Mouse (Mus musculus) ES-CJ7 (cell line): ENCODE measurements at regions not wholly inside any gene's neighbourhood (a gene's known extent, or its start where the extent isn't known, plus 50 kb on each side); places are given as distances from the start of the nearest gene placed in this dataset.

Source experiments
- DNase-seq: peaks from one replicate; pipeline ENCODE4 v3.0.0; 2011; ENCODE audit warnings: low read depth, low spot score

DNA sequence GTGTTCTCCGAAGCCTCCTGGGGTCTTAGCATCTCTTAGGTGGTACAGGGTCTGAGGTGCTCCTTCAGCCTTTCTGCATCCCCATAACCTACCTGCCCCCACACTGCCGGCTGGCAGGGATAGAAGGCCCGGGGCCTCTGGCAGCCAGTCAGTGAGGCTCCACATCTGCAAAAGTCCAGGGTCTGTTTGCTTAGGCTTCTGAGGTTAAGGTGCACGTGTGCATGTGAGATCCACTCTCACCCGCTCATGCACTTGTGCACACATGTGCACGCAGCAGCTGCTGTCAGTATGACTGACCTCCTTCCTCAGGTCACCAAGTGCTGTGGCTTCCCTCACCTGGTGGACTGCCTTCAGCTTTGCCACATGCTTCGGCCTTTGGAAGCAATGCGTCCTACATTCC, 75.3 kb upstream of the Bod1 start:
- no peak for DNase-seq

DNA sequence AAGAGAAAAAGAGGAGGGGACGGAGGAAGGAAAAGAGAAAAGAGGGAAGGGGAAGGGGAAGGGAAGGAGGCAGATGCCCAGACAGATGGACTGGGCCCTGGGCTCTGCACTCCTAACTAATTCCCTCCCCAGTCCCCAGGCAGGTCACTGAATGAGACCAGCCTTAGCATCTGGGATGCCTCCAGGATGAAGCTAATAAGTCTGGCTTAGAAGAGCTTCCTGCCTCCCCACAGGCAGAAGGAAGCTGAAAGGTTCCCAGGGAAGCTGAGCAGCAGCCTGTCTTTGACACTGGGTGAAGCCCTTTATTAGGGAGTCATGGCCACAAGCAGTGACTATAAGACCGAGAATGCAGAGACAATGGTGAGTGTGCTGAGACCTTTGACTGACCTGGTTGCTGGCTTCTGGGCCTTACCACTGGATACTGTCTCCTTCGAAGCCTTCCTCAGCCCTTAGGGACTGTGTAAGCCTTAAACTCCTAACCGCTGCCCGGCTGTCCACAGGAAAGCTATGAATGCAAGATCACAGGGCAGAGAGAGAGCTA, 76.7 kb upstream of the Bod1 start:
- DNase-seq: no peak

DNA sequence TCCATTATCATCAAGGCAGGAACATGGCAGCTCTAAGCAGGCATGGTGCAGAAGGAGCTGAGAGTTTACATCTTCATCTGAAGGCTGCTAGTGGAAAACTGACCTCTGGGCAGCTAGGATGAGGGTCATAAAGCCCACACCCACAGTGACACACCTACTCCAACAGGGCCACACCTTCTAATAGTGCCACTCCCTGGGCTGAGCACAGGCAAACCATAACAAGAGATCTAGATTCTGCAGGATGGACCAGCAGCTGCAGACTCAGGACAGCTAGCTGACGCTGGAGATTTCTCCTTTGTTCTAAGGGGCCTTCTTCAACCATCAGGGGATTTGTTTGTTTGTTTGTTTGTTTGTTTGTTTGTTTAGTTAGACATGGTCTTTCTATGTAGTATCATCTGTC, 79.6 kb upstream of the Bod1 start:
- no peak for DNase-seq

DNA sequence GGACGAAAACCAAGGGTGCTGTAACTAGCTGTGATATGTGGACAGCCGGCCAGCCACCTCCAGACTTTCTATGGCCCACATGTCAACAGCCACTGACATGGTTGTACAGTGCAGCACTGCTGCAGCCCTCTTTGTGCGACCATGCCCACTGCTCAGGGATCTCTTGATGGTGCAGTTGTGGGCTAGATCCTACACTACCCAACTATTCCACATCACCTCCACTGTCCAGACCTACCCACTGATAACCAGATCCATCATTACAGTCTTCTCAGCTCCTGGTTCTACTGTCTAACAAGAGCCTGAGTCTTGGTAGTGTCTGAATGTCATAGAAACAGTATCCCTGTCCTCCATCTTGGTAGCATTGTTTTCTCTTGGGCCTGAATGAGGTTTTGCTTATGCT, 81.5 kb upstream of the Bod1 start:
- no peak for DNase-seq

DNA sequence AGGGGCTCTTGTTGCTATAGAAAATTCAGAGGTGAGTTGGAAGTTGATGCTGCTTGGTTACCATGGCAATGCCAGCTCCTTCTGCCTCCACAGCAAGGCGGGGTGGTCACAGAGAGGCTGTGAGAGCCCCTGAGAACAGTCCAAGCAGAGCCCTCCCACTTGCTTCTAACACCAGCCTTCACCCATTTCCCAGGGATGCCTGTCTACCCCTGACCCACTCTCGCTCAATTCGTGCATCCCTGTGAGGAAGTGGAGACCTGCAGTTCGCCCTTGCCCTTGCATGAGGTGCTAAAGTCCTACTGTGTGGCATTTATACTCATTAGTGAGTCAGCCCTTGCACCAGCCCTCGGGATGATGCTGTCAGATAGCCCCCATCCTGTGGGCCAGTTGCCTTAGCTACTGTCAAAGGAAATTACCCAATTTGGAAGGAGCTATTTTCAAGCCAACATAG, 82.1 kb upstream of the Bod1 start:
- DNase-seq: no peak

DNA sequence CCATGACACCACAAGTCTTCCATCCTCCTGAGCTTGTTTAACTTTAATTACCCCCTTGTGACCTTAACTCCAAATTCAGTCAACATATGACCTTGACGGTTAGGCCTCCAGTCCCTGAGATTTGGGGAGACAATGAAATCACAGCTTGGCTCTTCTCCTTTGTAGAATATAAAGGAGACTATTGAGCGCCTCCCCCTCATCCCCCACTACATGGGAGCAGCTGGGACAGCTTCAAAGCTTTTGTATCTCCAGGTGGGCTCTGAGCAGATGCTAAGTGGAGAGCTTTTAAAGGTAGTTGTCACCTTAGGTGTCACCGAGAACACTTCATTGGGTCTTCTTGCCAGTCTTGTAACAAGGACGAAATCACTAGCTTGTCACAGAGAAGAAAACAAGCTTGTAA, 82.7 kb upstream of the Bod1 start:
- peak; percentile 36 for DNase-seq

DNA sequence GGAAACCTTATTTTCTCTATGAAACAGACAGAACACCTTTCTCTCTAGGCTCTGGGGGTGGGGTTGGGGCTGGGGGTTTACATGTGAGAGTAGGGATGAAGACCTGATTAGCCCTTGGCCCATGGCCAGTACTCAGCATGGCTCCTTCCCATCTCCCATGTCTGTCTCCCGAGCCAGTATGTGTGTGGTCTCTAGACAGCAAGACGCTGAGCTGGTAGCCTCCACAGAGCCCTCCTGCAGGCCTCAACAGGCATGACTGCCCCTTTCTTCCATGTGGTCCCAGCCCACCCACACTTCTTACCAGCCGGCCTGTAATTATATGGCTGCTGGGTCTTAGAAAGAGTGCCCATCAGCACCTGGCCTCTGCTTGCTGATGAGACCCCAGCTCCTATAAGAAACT, 84.2 kb upstream of the Bod1 start:
- DNase-seq: no peak

DNA sequence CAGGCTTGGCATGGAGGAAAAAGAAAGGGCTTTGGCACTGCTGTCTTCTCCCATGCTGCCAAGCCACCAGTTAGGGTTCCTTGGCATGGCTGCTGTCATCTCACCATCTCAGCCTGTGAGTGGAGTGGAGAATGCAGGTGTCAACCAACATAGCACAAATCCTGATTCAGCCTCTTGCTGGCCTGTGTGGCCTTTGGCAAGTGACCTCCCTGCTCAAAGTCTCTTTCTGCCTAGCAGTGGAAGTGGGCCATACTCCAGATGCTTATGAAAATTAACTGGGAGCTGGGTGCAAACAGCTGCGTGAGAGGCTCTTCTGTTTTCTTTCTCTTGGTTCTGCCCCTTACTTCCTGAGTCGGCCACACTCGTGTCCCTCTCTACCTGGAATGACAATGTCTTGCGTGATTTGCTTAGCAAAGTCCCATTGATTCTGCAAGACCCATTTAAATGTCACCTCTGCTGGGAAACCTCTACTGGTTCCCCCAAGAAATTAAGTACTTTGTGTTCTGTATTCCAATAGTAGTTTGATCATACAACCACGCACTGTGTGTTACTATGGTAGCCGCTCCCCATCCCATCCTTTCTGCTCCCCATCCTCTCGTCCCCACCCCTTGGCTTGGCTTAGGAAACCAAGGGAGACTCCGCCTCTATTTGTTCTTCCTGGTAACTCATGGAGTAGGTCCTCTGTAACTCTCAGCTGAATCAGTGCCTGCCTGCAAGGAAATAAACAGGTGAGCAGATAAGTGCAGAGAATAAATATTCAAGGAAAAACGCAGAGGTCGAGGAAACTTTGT, 84.9 kb upstream of the Bod1 start:
- no peak for DNase-seq

DNA sequence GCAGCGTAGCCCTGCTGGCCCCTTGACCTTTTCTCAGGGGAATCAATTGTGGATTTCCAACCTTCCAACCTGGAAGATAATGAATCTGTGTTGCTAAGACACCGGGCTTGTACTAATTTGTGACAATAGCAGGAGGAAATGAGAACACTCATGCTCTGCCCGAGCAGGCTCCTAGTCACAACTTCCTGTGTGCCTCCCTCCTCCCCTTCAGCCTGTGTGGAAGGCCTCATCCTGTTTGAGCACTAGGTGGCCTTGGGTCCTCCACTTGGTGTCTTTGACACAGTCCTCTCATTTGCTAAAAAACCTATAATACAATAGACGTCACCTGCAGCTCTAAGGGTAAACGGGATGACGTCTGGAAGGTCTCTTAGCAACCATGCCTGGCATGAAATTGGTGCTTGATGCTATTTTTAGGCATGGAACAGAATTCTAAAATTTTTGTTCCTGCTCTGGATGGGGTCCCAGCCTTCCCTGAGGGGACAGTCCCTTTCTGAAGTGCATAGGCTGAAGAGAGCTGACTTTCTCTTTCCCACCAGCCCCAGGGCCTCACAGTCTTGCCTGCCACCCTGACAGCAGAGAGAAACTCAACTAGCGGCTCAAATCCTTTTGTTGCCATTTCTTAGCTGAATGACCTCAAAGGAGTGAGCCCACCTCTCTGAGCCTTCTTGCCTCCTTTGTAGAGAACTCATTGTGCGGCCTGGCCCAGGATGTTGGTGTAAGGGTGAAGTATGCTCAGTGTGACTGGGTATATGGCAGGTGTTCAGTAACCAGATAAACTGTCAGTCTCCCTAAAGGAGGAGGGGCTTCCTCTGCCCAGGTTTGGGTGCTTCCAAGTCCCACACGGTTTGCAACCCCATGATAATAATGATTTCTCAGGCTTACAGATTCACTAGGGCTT, 88.4 kb upstream of the Bod1 start:
- no peak for DNase-seq

DNA sequence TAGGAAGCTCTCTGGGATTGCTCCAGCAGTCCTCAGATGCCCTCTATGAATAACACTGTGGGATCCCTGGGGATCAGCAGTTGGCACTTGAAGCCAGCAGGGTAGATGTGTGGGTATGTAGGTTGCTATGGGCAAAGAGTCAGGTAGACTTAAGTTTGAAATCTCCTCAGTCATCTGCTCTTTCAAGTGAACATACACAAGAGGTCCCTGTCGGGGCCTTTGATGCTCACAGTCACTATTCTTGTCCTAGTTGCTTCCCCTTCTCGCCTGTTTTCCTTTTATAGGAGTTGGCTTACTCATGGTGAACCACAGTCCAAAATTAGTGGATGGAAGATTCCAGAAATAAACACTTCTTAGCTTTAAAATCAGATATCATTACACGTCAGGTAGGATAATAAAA, 92.2 kb upstream of the Bod1 start:
- DNase-seq: no peak

DNA sequence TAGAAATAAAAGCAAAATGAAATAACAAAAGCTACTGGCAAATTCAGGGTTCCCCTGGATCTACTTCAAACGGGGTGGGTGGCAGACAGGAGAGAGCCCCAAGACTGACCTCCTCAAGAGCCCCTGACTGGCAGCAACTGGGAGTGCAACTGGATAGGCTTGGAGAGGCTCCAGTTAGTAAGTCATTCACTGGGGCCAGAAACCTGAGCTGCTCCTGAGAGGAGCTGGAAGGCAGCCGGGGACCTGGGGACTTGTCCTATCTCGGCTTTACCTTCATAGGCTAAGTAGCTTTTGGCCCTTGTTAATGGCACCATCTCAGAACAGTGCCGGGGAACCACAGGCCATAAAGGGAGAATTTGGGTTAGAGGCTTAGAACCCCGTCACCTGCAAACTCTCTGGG, 94.6 kb upstream of the Bod1 start:
- no peak for DNase-seq

DNA sequence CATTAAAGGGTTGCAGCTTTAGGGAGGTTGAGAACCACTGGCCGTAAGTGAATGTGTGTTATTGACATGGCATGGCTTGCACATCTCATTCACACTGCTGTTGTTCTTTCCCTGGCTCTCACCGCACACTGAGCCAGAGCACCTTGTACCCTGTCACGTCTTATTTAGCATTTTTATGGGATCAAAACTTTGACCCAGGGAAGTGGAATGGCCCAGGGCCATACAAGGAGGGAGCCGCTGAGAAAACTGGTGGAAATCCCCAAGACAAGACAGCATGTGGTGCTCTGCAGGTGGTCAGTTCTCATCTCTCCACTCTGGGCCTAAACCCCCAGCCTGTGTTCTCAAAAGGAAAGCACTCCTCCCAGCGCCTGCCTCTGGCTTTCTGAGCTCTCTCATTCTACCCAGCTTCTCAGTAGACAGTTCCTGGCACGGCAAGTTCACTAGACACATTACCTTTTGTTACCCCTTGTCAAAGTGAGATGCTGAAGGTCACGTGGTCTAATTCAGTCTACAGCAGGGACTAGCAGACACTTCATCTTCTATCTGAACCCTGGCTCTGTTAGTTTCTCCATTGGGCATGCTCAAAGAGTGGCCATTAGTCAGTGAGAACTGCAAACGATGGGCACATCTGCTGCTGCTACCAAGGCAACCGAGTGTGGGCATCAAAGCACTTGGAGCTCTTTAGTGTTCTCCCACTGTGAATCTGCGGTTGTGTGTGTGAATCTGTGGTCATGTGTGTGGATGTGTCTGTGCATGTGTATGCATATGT, 96.2 kb upstream of the Bod1 start:
- DNase-seq: no peak

DNA sequence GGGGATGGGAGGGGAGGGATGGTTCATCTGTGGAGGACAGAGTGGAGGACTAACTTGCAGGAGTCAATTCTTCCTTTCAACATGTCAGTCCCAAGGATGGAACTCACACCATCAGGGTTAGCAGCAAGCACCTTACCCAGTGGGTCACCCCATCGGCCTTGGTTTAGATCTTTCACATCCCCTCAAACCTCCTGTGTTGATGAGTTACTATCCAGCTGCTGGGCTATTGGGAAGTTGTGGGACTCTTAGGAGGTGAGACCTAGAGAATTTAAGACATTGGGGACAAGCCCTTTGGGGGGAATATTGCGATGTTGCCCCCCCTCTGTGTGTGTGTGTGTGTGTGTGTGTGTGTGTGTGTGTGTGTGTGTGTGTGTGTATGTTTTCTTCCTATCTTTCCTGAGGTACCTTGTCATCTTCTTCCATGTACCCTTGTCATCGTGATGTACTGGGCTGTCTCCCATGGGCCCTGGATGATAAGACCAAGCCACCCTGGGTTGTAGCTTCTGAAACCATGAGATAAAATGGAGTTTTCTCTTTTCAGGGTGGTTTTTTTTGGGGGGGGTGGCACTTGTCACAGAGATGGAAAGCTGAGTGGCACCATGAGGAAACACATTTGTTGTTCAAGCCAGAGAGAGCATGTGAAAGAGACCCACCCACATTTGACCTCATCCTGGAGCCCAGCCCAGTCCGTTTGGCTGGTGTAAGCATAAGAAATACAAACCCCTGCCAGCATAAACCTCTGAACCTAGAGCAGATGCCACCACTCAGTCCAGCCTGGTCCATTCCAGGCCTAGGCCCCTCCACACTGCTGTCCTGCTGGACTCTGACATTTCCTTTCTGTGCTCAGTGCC, 98.3 kb upstream of the Bod1 start:
- DNase-seq: no peak

DNA sequence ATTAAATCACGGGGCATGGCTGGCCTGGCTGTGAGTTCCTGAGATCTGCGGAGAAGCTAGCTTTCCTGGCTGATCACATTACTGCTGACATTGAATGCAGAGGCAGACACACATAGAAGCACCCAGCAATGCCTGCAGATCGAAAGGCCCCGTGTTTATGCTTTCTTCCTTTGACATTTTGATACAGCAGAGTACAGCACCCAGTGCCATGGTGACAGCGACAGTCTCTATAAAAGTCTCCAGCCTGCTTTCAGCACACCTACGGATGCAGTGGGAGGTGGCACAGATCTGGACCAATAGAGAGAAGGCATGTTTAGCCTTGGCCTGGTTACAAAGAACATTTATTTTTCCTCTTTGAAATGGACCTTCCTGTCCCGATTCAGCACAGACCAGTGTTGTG, 99.2 kb upstream of the Bod1 start:
- DNase-seq: no peak

DNA sequence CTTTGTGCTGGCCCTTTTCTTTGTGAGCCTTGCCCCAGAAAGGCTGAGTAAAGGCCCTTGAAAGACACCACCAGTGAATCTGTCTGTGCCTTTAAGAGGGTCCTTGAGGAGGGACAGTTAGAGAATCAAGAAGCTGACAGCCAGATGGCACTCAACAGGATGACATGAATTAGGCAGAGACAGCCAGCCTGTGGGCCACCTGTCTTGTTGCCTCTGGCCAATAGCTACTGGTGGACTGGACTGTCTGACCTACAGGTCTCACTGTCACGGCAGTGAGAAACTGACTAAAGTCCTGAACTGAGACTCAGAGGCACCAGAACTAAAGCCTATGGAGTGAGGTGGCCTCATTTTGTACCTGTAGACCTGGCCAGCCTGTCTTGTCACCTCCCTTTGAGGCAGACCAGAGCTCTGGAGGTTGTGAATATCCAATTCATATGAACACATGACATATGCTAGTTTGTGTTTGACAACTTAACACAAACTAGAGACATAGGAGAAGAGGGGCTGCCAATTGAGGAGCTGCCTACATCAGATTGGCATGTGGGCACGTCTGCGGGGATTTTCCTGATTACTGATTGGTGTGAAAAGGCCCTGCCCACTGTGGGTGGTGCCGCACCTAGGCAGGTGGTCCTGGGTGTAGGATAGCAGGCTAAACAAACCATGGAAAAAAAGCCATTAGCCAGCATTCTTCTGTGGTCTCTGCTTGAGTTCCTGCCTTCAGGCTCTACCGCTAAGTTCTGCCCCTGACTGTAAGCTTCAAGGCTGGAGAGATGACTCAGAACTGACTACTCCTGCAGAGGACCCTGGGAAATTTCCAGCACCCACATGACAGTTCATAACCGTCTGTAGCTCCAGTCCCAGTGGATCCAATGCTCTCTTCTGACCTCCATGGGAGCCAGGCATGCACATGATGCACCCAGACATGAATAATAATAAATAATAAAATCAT, 100.1 kb upstream of the Bod1 start:
- no peak for DNase-seq

DNA sequence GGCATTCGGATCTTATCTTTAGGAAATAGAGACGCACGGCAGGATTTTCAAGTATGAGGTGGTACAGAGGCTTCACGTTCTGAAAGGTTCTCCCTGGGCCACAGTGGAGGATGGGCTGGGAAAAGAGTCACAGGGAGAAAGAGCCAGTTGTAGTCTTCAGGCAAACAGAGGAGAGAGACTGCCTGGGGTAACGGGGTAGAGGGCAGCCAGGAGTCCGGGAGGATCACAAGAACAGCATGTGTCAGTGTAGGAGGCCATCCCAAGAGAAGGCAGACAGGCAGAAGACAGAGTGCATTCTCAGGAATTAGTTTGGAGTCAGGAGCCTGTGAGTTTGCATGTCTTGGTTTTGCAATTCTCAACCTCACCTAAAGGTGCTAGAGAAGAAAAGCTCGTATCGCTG, 94.5 kb upstream of the Cpeb4 start:
- no peak for DNase-seq

DNA sequence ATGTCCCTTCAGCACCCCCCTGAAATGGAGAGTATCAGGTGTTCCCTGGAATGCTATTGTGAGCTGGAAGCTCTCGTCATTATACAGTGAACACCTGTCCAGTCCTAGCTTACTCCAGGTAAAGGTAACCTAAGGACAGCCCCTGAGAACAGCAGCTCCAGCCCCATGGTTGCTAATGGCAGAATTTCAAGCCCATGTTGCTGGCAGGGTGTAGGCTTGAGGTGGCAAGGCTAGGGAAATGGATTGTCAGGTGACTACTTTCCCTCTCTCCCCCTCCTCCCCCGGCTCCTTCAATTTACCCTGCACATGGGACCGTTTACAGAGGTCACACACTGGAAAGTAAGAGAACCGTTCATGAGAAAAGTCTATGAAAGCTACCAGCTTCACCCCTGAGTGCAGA, 93.2 kb upstream of the Cpeb4 start:
- no peak for DNase-seq

DNA sequence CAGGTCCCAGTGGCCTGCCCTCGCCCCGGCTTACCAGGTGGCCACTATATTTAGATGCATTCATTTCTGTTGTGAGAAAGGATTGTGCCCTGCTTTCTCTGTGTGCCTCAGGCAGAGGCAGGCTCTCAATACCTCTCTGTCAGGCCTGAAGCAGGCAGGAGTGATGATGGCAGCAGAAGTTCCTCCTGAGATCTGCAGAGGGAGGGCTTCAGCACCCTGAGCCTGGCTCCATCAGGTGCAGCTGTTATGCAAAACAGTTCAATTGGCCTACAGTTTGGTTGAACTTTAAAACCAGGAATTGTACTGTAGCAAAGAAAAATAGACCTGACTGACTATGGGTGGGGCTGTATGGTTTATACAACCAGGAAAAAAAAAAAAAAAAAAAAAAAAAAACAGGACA, 92.7 kb upstream of the Cpeb4 start:
- no peak for DNase-seq

DNA sequence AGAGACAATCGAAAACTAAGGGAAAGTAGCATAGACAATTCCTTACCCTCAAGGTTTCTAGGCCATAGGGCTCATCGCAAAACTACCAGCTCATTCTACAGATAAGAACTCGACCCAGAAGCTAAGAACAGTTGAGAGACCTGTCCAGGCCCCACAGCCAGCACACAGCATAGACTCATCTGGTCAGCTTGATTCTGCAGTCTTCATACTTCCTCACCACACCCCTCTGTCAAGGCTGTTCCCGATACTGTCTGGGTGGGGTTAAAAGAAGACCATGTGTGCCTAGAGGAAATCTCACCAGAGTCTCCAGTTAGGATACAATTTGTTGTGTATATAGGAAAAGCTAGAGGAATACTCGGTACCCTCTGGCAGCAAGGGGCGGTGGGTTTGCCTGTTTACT, 91.0 kb upstream of the Cpeb4 start:
- no peak for DNase-seq

DNA sequence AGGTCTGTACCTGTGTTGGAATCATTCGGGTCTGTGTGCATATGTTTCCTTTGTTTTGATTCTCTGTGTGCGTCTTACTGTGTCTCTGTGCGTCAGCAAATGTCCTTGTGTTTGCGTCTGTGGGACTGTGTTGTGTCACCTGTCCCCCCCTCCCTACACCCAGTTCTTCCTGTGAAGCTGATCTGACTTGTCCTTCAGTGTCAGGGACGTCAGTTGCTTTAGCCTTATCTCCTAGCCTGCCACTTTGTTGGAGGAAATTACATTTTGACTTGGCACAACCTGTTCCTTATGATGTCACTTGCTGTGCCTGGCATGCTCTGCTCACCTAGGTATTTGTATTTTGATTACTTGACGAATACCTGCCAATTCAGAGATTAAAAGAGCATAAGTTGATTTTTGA, 90.4 kb upstream of the Cpeb4 start:
- DNase-seq: no peak
